ENCODE assay signal across 1 mouse cellular context in the genomic region with DNA sequence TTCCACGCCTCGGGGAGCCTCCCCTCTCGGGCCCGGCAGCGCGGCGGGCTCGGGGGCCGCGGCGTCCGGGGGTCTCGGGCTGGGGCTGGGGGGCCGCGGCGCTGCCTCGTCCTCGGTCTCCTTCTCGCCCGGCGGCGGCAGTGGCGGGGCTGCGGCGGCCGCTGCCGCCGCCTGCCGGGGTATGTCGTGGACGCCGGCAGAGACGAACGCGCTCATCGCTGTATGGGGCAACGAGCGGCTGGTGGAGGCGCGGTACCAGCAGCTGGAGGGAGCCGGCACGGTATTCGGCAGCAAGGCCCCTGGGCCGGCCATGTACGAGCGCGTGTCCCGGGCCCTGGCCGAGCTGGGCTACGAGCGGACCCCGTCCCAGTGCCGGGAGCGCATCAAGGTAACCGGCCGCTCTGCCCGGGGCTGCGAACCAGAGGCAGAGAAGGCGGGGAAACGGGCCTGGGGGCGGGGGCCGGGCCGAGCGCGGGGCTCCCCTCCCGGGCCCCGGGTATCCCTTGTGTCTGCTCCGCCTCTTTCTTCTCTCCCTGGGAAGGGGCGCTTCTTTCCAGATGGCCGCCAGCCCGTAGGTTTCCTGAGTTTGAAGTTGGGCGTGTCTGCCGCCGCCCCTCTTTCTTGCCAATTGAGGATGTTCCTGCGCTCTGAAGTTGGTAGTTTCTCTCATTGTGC.
TF ChIP-seq lines count a peak whose summit lies in the region.

No protein-coding gene starts in this region.

TF ChIP-seq in MEL, 35 proteins besides CTCF, POLR2A, EP300 and RAD21 (continued from another document):
- TF ChIP-seq SIN3A (IDR thresholded peaks at IDR 0.05; ENCODE audit: low read length) (peak; percentile 56), MYB (IDR thresholded peaks at IDR 0.05; ENCODE audit: low read depth, low read length) (no peak), TAL1 (IDR thresholded peaks at IDR 0.05; ENCODE audit: low read length) (no peak), MEF2A (IDR thresholded peaks at IDR 0.05; ENCODE audit: extremely low read depth, insufficient replicate concordance, low read depth, low read length, poor library complexity, severe bottlenecking) (no peak), USF2 (IDR thresholded peaks at IDR 0.05; ENCODE audit: borderline replicate concordance in 1 of 2, insufficient read depth in 1 of 2, low read depth in 1 of 2, low read length in 2 of 2) (no peak), MXI1 (IDR thresholded peaks at IDR 0.05; ENCODE audit: low read depth, low read length) (peak; percentile 64; the same call in 1 of the 2 replicates), TBP (IDR thresholded peaks at IDR 0.05; ENCODE audit: low read depth, low read length) (no peak), ZMIZ1 (IDR thresholded peaks at IDR 0.05; ENCODE audit: low read depth, low read length) (no peak), MYC (IDR thresholded peaks at IDR 0.05; ENCODE audit: low read depth, low read length) (no peak), CHD2 (IDR thresholded peaks at IDR 0.05; ENCODE audit: low read length) (no peak)
